Mouse (Mus musculus) embryonic fibroblast, embryonic 13.5 days (primary cell): Measurements from ENCODE around the gene Gdnf. TPM values are rescaled to one million over a fixed set of nuclear protein-coding genes. Genes with fewer than 3 reads are reported as not detected.

ENCODE experiments used
- H3K27ac ChIP-seq: 2 replicates; pipeline ENCODE4 v1.5.1; 2012; ENCODE audit warnings: low read length, control low read depth, inconsistent platforms; ENCODE audit not compliant: insufficient read depth
- H3K4me1 ChIP-seq: 2 replicates; pipeline ENCODE4 v1.6.1; 2011; ENCODE audit warnings: low read length; ENCODE audit not compliant: control insufficient read depth, insufficient read depth
- H3K4me3 ChIP-seq: 2 replicates; pipeline ENCODE4 v1.5.1; 2011; ENCODE audit warnings: mild to moderate bottlenecking, control low read depth, low read length; ENCODE audit not compliant: insufficient read depth
- CTCF ChIP-seq: IDR thresholded peaks from 2 replicates; pipeline ENCODE4 v1.5.1; 2011; ENCODE audit warnings: mild to moderate bottlenecking, control low read depth, low read length, moderate library complexity, borderline replicate concordance; ENCODE audit not compliant: insufficient read depth
- POLR2A ChIP-seq: IDR thresholded peaks from 2 replicates; pipeline ENCODE4 v1.6.1; 2011; ENCODE audit warnings: low read depth, mild to moderate bottlenecking, control low read depth, low read length, moderate library complexity
- polyA plus RNA-seq: library from polyadenylated mRNA; stranded (reverse); fragments of >200 nt; gene quantifications from 2 replicates; pipeline ENCODE4 v1.2.4, GENCODE M21; 2011; ENCODE audit warnings: low read depth; ENCODE audit not compliant: missing spikeins, insufficient read length

Gdnf gene
- polyA plus RNA-seq, 1 experiment: 1.3 TPM

- Histone ChIP-seq H3K27ac (no peak overlapping the region), H3K4me1 (peaks cover 11% of the 10 kb centered on the region), H3K4me3 (no peak overlapping the region)
- TF ChIP-seq POLR2A (no peak), CTCF (no peak)
Measured at GRCm38 (mm10) chr15:7842398-7842797, 31.8 kb downstream of the Gdnf start.

GRCm38 (mm10) chr15:7857418-7857817 is 46.8 kb downstream of the Gdnf start:
- Histone ChIP-seq H3K4me1 (peaks cover 7% of the 10 kb centered on the region), H3K27ac (no peak overlapping the region), H3K4me3 (no peak overlapping the region)
- TF ChIP-seq POLR2A (no peak), CTCF (no peak)

GRCm38 (mm10) chr15:7858841-7859240 is 48.2 kb downstream of the Gdnf start:
- TF ChIP-seq CTCF: no peak
- TF ChIP-seq POLR2A: no peak
- no peak overlapping the region for H3K4me3 ChIP-seq
- peaks cover 7% of the 10 kb centered on the region for H3K4me1 ChIP-seq
- no peak overlapping the region for H3K27ac ChIP-seq

- Histone ChIP-seq H3K27ac (peak overlapping the region; percentile 9), H3K4me3 (no peak overlapping the region), H3K4me1 (peaks cover 7% of the 10 kb centered on the region)
- TF ChIP-seq CTCF (no peak), POLR2A (no peak)
Measured at GRCm38 (mm10) chr15:7862890-7863289, 52.2 kb downstream of the Gdnf start.

- no peak overlapping the region for H3K4me3 ChIP-seq
- TF ChIP-seq POLR2A: no peak
- peak overlapping the region; percentile 9 for H3K27ac ChIP-seq
- H3K4me1 ChIP-seq: peaks cover 7% of the 10 kb centered on the region
Measured at GRCm38 (mm10) chr15:7863328-7863727, 52.7 kb downstream of the Gdnf start.

- peaks cover 4% of the 10 kb centered on the region; the same call in 1 of the 2 replicates for H3K4me1 ChIP-seq
- TF ChIP-seq CTCF (no peak), POLR2A (no peak)
- no peak overlapping the region for H3K27ac ChIP-seq
- H3K4me3 ChIP-seq: no peak overlapping the region
Measured at GRCm38 (mm10) chr15:7865305-7865704, 54.7 kb downstream of the Gdnf start.

GRCm38 (mm10) chr15:7872473-7872872 is 61.8 kb downstream of the Gdnf start:
- Histone ChIP-seq H3K4me1 (peaks cover 6% of the 10 kb centered on the region), H3K27ac (no peak overlapping the region), H3K4me3 (no peak overlapping the region)
- TF ChIP-seq POLR2A (no peak), CTCF (no peak)

GRCm38 (mm10) chr15:7875879-7876278 is 65.2 kb downstream of the Gdnf start:
- H3K4me3 ChIP-seq: no peak overlapping the region
- H3K4me1 ChIP-seq: peaks cover 16% of the 10 kb centered on the region
- TF ChIP-seq POLR2A: no peak
- no peak for TF ChIP-seq CTCF
- H3K27ac ChIP-seq: no peak overlapping the region

GRCm38 (mm10) chr15:7877560-7878467 is 67.2 kb downstream of the Gdnf start:
- TF ChIP-seq POLR2A (no peak), CTCF (no peak)
- H3K4me1 ChIP-seq: peaks cover 16% of the 10 kb centered on the region
- H3K27ac ChIP-seq: peak overlapping the region; percentile 10
- H3K4me3 ChIP-seq: no peak overlapping the region

GRCm38 (mm10) chr15:7878861-7879260 is 68.2 kb downstream of the Gdnf start:
- Histone ChIP-seq H3K4me1 (peaks cover 16% of the 10 kb centered on the region), H3K4me3 (no peak overlapping the region), H3K27ac (no peak overlapping the region)
- TF ChIP-seq POLR2A: no peak
- TF ChIP-seq CTCF: no peak
